Mouse (Mus musculus) liver, embryonic 11.5 days (tissue): ENCODE measurements around the gene Crabp2. TPM values are rescaled to one million over a fixed set of nuclear protein-coding genes. Genes with fewer than 3 reads are reported as not detected.

Experiments
- ATAC-seq: fragments of 200-750 bp; cut with Nextera tagmentation; replicated peaks from 2 replicates; pipeline ENCODE4 v1.8.0; 2017; ENCODE audit warnings: moderate number of reproducible peaks, mild to moderate bottlenecking, moderate TSS enrichment, moderate library complexity; ENCODE audit not compliant: low FRiP score
- DNase-seq: peaks from one replicate; pipeline ENCODE4 v3.0.0-alpha.2; 2017; ENCODE audit warnings: low spot score
- H3K27ac ChIP-seq: fragments of 300-500 bp; sonication (generic); 2 replicates; pipeline ENCODE4 v1.5.1; 2014; ENCODE audit warnings: mild to moderate bottlenecking, low read depth, low read length, control low read depth
- H3K27me3 ChIP-seq: fragments of 300-500 bp; sonication (generic); replicated peaks from 2 replicates; pipeline ENCODE4 v1.6.1; 2014; ENCODE audit warnings: low read length, mixed read lengths; ENCODE audit not compliant: control insufficient read depth, insufficient read depth
- H3K36me3 ChIP-seq: fragments of 300-500 bp; sonication (generic); 2 replicates; pipeline ENCODE4 v1.6.1; 2014; ENCODE audit warnings: mild to moderate bottlenecking, low read length, moderate library complexity, mixed read lengths; ENCODE audit not compliant: control insufficient read depth, insufficient read depth
- H3K4me1 ChIP-seq: fragments of 300-500 bp; sonication (generic); replicated peaks from 2 replicates; pipeline ENCODE4 v1.6.1; 2014; ENCODE audit warnings: low read length, mixed read lengths; ENCODE audit not compliant: control insufficient read depth, insufficient read depth
- H3K4me2 ChIP-seq: fragments of 300-500 bp; sonication (generic); 2 replicates; pipeline ENCODE4 v1.6.1; 2014; ENCODE audit warnings: mild to moderate bottlenecking, control low read depth, moderate library complexity
- H3K4me3 ChIP-seq: fragments of 300-500 bp; sonication (generic); 2 replicates; pipeline ENCODE4 v1.5.1; 2014; ENCODE audit warnings: low read depth, low read length, control low read depth
- H3K9ac ChIP-seq: fragments of 300-500 bp; sonication (generic); 2 replicates; pipeline ENCODE4 v1.6.1; 2014; ENCODE audit warnings: low read depth, low read length, control low read depth
- H3K9me3 ChIP-seq: fragments of 300-500 bp; sonication (generic); 2 replicates; pipeline ENCODE4 v1.6.1; 2016; ENCODE audit warnings: low read length, inconsistent platforms, mixed read lengths; ENCODE audit not compliant: control insufficient read depth
- WGBS: fragments of 180-500 bp; shearing (Covaris S2); extraction: QIAGEN DNeasy Blood & Tissue Kit; methylation state at CpG from one replicate; pipeline ENCODE4 v1.1.7; 2014; 5-methylcytosine and 5-hydroxymethylcytosine counted together
- polyA plus RNA-seq: library from polyadenylated mRNA; unstranded; fragments of >200 nt; fragmentation: Nextera tagmentation; extraction: Ambion mirVana; gene quantifications from 2 replicates; pipeline ENCODE4 v1.2.1, GENCODE M21; 2014

Crabp2 gene
- polyA plus RNA-seq, 1 experiment from 2014 or later, result 29.9 TPM

DNA sequence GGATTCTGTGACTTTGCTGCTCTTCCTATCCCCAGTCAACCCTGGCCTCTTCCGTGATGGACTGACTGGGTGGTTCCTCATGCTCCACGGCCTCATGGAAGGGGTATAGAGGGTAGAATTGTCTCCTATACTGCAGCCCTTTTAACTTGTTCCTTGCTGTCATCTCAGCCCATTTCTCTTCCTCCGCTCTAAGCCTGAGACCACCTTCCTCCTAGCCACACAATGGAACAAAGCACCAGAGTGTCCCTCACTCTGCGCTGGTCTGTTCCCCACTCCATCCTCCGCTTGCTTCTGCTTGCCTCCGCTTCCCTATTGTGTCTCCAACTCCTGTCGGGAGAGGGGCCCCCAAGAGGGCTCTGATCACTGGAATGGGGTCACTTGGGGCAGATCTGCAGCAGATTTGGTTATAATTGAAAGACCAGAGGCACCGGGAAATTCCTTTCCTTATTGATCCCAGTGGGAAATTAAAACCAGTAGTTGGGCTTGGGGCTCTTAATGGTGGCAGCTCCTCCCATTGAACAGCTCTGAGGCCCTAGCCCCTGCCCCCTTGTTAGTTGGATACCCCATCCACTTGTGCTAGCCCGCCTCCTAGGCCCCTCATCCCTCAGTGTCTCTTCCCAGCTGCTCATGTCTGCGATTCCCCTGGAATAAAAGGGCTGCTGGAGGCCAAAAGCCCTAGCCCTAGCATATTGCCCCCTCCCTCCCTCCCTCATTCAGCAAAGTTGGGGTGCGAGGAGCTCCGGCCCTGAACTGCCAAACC is 2.5 kb upstream of the Crabp2 start:
- Histone ChIP-seq H3K4me3 (no peak overlapping the region), H3K9me3 (no peaks in the 10 kb centered on the region; the same call in 1 of the 2 replicates), H3K27me3 (peaks cover 65% of the 10 kb centered on the region), H3K9ac (no peak overlapping the region), H3K36me3 (peaks cover 12% of the 10 kb centered on the region), H3K4me1 (peaks cover 40% of the 10 kb centered on the region), H3K27ac (no peak overlapping the region), H3K4me2 (no peak overlapping the region)
- no peak for DNase-seq
- WGBS, result 28% methylated on average over 12 of the region's 12 CpGs
- no peak for ATAC-seq

DNA sequence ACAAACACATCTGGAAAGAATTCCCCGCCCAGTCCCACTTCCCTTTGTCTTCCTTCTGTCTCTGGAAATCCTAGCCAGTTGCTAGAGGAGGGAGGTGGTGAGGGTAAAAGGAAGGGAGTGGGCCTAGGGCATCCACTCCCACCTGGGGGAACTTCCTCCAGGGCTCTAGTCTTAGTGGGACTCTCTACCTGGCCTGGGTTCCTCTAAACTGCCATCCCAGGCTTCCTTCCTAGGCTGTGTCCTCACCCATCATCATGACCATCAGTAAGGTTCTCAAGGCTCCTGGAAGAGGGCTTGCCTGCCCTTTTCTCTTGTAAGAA is 2.0 kb upstream of the Crabp2 start:
- 31% methylated on average over 1 of the region's 1 CpGs for WGBS
- ATAC-seq (no peak), DNase-seq (no peak)
- Histone ChIP-seq H3K9me3 (no peaks in the 10 kb centered on the region; the same call in 1 of the 2 replicates), H3K36me3 (peaks cover 7% of the 10 kb centered on the region; the same call in 1 of the 2 replicates), H3K4me2 (no peak overlapping the region), H3K27me3 (peaks cover 71% of the 10 kb centered on the region), H3K4me3 (no peak overlapping the region; the same call in 1 of the 2 replicates), H3K27ac (peak overlapping the region; percentile 19; the same call in 1 of the 2 replicates), H3K4me1 (peaks cover 40% of the 10 kb centered on the region), H3K9ac (no peak overlapping the region)

DNA sequence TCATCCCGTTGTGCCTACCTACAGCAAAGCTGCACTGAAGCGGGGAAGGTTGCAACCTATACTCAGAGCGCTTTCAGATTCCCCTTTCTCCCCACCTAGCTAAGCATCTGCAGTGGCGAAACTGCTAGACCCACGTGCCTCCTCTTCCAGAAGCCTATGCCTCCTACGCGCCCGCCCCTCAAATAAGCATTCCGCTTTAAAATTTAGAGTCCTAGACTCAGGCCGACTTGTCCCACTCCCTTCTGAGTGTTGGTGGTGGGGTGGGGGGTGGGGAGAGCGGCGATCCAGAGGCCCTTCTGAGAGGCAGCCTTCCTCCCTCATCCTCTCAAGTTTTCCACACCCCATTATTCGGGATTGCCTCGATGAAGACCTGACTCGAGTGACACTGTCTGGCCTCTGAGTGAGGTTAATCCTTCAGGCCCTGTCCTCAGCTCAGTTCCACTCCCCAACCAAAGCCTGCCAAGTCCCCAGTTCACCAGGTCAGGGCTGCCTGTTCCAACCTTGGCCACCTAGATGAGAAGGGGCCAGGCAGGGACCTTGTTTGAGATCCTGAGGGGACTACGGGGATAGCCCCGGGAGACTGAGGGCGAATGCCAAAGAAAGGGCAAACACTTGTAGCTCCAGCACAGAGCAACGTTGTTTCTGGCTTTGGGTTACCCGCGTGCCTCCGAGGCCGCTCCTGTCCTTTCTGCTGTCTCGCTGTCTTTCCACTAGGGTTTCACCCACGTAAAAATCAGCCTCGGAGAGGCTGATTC is 1.2 kb upstream of the Crabp2 start:
- H3K9ac ChIP-seq, result no peak overlapping the region; the same call in 1 of the 2 replicates
- peaks cover 42% of the 10 kb centered on the region for H3K4me1 ChIP-seq
- ATAC-seq, result no peak
- peaks cover 78% of the 10 kb centered on the region for H3K27me3 ChIP-seq
- WGBS, result 2% methylated on average over 26 of the region's 26 CpGs
- DNase-seq, result no peak
- H3K4me2 ChIP-seq, result peak overlapping the region; percentile 63
- H3K27ac ChIP-seq, result no peak overlapping the region
- H3K4me3 ChIP-seq, result peak overlapping the region; percentile 26
- peaks cover 3% of the 10 kb centered on the region; the same call in 1 of the 2 replicates for H3K36me3 ChIP-seq
- no peaks in the 10 kb centered on the region; the same call in 1 of the 2 replicates for H3K9me3 ChIP-seq

DNA sequence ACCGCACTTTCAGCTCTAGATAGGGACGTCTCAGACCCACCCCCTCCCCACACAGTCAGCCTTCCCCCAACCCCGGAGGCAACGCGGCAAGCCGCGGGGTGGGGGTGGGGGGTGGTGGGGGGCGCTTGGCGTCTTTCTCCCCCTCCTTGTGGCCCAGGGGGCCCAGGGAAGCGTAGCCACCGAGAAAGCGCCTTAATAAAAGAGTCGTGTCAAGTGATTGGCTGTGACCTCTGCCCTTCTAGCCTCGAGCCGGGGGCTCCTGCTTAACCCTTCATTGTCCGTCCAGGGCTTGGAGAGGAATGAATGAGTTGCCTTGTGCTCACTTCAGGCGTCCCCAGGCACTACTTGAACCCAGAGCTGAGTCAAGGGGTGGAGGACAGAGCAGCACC is 661 bp upstream of the Crabp2 start:
- H3K9ac ChIP-seq, result no peak overlapping the region; the same call in 1 of the 2 replicates
- no peak for DNase-seq
- no peak overlapping the region for H3K27ac ChIP-seq
- H3K4me3 ChIP-seq, result peak overlapping the region; percentile 26
- H3K4me2 ChIP-seq, result peak overlapping the region; percentile 63
- H3K4me1 ChIP-seq, result peaks cover 45% of the 10 kb centered on the region
- no peak for ATAC-seq
- 3% methylated on average over 17 of the region's 17 CpGs for WGBS
- no peaks in the 10 kb centered on the region; the same call in 1 of the 2 replicates for H3K9me3 ChIP-seq
- H3K27me3 ChIP-seq, result peaks cover 84% of the 10 kb centered on the region
- H3K36me3 ChIP-seq, result no peaks in the 10 kb centered on the region

DNA sequence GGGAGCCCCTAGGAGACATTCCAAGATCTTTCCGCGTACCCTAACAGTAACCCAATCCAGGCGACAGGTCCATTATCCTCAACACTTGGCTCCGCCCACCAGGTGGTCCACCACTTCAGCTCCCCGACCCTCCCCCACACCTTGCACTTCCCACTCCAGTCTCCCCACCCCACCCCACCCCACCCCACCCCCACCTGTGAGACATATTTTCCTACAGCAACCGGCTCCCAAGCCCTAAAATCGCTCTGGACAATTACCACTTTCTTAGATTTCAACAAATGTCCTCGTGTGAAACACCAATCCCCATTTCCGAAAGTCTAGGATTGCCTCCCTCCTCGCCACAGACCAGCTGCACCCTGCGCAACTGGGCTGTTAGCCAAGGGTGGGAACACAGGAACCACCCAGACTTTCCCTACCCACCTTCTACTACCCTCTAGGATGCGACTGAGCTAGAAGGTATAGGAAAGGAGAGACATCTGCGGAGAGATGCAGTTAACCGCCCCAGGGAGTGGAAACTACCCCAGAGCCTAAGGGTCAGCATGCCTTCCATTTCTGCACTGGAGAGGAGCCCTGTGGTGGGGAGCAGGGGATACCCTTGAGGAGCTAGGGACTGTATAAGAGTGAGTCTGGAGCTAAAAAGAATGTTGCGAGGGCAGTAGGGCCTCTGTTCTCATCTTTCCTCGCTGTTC is 944 bp downstream of the Crabp2 start:
- Histone ChIP-seq H3K36me3 (no peaks in the 10 kb centered on the region), H3K27me3 (peaks cover 95% of the 10 kb centered on the region), H3K9me3 (no peaks in the 10 kb centered on the region; the same call in 1 of the 2 replicates), H3K4me1 (peaks cover 45% of the 10 kb centered on the region), H3K27ac (no peak overlapping the region), H3K9ac (no peak overlapping the region), H3K4me3 (peak overlapping the region; percentile 26), H3K4me2 (peak overlapping the region; percentile 63)
- DNase-seq (no peak), ATAC-seq (no peak)
- WGBS, result 13% methylated on average over 16 of the region's 16 CpGs

DNA sequence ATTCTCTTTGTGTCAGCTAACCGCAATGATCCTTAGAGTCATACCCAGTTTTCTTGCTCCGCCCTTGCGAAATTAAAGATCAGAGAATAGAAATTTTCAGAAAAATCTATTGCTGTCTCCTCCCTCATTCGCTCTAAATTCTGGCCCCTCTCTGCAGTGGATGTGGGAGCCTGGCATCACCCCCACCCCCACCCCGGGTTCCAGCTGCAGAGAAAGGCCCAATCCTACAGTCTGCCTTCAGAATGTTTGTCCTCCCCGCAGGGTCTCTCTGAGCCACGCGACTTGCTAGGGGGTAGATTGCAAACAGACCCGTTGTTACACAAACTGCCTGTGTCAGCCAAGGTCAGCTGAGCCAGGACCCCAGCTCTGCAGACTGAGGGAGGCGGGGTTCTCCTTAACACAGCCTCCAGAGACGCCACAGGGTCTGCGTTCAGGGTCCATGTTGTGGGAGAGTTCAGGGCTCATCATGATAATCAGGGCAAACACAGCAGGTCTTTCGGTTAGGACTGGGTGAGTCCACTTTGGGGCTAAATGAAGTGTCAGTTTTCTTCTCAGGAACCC is 1.6 kb downstream of the Crabp2 start:
- H3K36me3 ChIP-seq, result no peaks in the 10 kb centered on the region
- H3K27me3 ChIP-seq, result peaks cover 89% of the 10 kb centered on the region
- WGBS, result 11% methylated on average over 13 of the region's 13 CpGs
- no peak overlapping the region for H3K27ac ChIP-seq
- DNase-seq (no peak), ATAC-seq (no peak)
- no peak overlapping the region for H3K9ac ChIP-seq
- no peaks in the 10 kb centered on the region; the same call in 1 of the 2 replicates for H3K9me3 ChIP-seq
- peak overlapping the region; percentile 19 for H3K4me3 ChIP-seq
- peaks cover 45% of the 10 kb centered on the region for H3K4me1 ChIP-seq
- H3K4me2 ChIP-seq, result peak overlapping the region; percentile 63

DNA sequence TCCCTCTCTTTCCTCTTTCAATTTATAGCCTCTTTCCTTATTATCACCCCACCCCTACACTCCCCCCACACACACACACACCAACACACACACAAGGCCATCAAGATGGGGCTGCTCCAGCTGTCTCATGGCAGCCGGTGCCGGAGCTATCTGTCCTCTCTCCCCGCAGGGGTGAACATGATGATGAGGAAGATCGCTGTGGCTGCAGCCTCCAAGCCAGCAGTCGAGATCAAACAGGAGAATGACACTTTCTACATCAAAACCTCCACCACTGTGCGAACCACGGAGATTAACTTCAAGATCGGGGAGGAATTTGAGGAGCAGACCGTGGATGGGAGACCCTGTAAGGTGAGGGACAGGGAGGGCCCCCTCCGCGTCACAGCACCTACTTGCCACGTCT is 3.5 kb downstream of the Crabp2 start:
- Histone ChIP-seq H3K9me3 (no peaks in the 10 kb centered on the region), H3K36me3 (no peaks in the 10 kb centered on the region), H3K27me3 (peaks cover 74% of the 10 kb centered on the region), H3K4me1 (peaks cover 34% of the 10 kb centered on the region), H3K4me3 (peak overlapping the region; percentile 34), H3K4me2 (peak overlapping the region; percentile 59), H3K9ac (0 out of 2 replicates have a peak overlapping the region, but pooled peaks have one; percentile 27), H3K27ac (no peak overlapping the region)
- 8% methylated on average over 12 of the region's 12 CpGs for WGBS
- no peak for ATAC-seq
- no peak for DNase-seq

DNA sequence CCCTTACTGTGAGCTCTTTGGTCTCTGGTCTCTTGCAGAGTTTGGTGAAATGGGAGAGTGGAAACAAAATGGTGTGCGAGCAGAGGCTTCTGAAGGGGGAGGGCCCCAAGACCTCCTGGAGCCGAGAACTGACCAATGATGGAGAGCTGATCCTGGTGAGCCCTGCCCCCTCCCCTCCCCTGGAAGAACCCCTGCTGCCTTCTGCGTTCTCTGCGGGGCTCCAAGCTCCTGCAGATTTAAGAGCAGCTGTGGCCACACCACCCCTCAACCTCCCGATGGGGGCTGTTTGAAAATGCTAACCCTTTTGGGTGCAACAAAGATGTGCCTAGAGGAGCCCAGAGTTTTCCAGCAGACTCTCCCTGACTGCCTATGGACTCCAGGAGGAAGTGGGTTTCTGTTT is 4.0 kb downstream of the Crabp2 start:
- no peaks in the 10 kb centered on the region for H3K36me3 ChIP-seq
- WGBS, result 3% methylated on average over 5 of the region's 5 CpGs
- H3K4me1 ChIP-seq, result peaks cover 29% of the 10 kb centered on the region
- ATAC-seq, result 0 out of 2 replicates have a peak, but pooled peaks have one; percentile 30
- H3K4me2 ChIP-seq, result peak overlapping the region; percentile 59
- no peak overlapping the region for H3K27ac ChIP-seq
- H3K27me3 ChIP-seq, result peaks cover 69% of the 10 kb centered on the region
- DNase-seq, result peak; percentile 51
- H3K9me3 ChIP-seq, result no peaks in the 10 kb centered on the region
- 0 out of 2 replicates have a peak overlapping the region, but pooled peaks have one; percentile 27 for H3K9ac ChIP-seq
- peak overlapping the region; percentile 34 for H3K4me3 ChIP-seq
